Mouse (Mus musculus) layer of hippocampus, postnatal 36 days (tissue): ENCODE results near the gene Rragb. TPM values are rescaled to one million over a fixed set of nuclear protein-coding genes. Genes with fewer than 3 reads are reported as not detected.
"Not testable (repeated sequence)": the region's sequence is repeated elsewhere in the genome, so short reads cannot be mapped to it uniquely, and the experiment has no call there.

Experiments used
- DNase-seq, 2 experiments: peaks; one replicate each; pipeline ENCODE4 v3.0.0; 2022
- total RNA-seq, 2 experiments: library from RNA; stranded (reverse); gene quantifications; 2 replicates each; pipeline ENCODE4 v1.2.3; 2021

Gene Rragb
- total RNA-seq = 100 to 1,000 TPM in 1 of 2 experiments, 10 to 100 TPM in 1; 83.3 to 105 TPM

DNA sequence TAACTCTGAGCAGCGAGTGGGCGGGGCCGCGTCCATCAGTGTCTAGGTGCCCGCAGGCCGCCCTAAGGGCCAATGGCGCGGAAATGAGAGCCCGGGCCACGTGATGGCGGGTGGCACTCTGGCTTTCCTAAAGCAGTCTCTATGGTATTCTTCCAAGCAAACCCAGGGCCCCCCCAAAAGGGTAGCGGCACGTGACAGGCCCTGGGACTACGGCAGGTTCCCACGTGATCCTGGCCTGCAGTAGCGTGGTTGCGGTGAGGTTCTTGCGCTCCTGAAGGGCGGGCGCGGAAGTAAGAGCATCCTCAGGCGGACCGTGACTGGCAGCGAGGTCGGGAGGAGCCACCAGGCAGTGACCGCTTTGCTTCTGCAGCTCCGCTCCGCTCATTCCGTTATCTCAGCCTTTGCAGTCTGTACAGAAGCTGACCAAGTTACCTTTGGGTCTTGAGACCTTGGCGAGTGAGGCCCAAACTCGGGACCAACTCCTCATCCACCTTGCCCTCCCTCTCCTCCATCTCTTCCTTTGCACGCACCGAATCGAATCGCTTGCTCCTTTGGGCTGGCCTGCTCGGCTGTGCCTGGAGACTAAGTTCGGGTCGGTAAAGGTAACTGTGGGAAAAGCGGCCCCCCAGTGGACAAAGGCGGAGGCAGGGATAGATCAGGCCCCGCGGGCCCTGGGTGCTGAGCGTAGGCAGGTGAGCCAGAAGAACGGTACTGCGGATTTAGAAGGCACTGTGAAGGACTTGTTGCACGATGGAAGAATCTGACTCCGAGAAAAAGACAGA, at the start of gene Rragb:
Gene Rragb, plus strand, starts transcription at position 248 of the 782 bp plus-strand sequence.
- peak; percentile 79 to 81 for DNase-seq

- DNase-seq = no peak
Measured at GRCm38 (mm10) chrX:153118486-153118885, 21.3 kb upstream of the Rragb start, which contains the start of gene Foxr2. Gene Foxr2 (plus strand): TSS chrX:153118786.

DNA sequence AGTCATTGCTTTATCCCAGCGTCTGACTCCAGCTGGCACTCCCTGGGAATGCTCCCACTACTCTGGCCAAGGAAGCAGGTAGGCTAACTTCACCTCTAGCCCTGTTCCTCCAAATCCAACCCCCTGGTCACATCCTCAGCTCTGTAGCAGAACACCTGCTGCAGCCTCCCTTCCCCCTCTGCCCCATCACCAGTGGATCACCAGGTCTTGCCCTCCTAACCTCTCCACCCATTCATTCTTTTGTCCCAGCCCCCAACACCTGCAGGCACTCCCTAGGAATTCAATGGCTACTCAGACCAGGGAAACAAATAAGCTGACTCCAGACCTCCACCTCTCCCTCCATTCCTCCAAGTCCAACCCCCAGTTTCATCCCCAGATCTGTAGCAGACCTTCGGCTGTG, 20.8 kb upstream of the Rragb start:
- no peak for DNase-seq

GRCm38 (mm10) chrX:153142656-153143055, 2.9 kb downstream of the Rragb start:
- no peak for DNase-seq

DNA sequence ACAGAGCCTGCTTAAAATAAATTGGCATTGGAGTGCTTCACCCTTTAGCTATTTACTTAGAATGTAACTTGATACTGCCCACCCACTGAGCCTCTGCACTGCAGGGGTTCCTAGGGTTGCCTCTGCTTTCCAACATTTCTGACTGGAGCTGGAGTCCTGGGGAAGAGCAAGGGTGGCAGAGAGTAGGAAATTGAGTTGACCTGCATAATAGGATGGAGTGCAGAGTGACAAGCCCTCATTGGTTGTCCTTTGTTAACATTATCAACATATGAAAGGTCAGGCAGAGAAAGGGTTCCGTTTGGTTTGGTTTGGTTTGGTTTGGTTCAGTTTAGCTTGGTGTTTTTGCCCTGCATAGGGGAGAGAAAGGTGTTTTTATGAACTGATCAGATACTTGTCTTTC, 12.0 kb downstream of the Rragb start:
- no peak for DNase-seq

DNA sequence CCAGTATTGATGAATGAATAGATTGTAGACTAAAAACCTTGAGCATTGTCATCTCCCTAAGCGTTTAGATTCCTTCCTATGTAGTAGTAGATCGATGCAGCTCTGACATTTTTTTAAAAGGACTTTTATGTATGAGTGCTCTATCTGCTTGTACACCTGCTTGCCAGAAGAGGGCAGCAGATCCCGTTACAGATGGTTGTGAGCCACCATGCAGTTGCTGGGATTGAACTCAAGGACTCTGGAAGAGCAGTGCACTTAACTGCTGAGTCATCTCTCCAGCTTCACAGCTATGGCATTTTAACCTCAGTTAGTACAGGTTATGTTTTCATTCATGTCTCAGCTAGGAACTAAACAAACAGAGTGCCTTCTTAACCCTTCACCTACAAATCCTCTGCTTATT, 15.5 kb downstream of the Rragb start:
- no peak for DNase-seq

GRCm38 (mm10) chrX:153174786-153175185, 35.0 kb downstream of the Rragb start:
- no peak for DNase-seq

- DNase-seq = no peak
Measured at GRCm38 (mm10) chrX:153182221-153182620, 42.4 kb downstream of the Rragb start.

- not testable (repeated sequence) for DNase-seq
Measured at GRCm38 (mm10) chrX:153199185-153199584, 59.4 kb downstream of the Rragb start.

DNA sequence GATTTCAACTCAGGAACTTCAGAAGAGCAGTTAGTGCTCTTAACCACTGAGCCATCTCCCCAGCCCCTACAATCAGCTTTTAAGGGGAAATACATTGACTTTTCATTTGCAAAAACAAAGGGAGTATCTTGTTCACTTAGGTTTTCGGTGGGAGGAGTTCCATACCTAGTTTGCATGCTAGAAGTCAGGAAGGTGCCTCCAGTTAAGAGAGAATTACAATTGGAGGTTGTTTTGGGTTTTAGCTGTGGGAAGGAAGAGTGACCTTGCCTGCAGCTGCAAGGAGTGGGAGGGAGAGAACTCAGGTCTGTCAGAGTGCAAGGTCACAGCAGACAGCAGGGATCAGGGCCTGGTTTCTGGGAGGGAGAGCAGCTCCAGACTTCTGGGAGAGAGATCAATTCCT, 71.3 kb downstream of the Rragb start:
- no peak for DNase-seq

Other genes starting within 250 kb of the Rragb start
- 1 to 10 TPM; 2.3 to 3.1 TPM for gene Usp51, start 133.5 kb upstream of the Rragb start, total RNA-seq
- gene Mageh1, start 102.4 kb upstream of the Rragb start, total RNA-seq = 10 to 100 TPM; 51.4 to 60.7 TPM
- under 1 TPM; 0.30 to 0.55 TPM for gene Foxr2, start 21.2 kb upstream of the Rragb start, total RNA-seq
- 1 to 10 TPM; 4.0 to 4.2 TPM for gene Klf8, start 97.5 kb downstream of the Rragb start, total RNA-seq